Mouse (Mus musculus) 416B (cell line): ENCODE results near the gene Enc1.
"Not testable (repeated sequence)": the region's sequence is repeated elsewhere in the genome, so short reads cannot be mapped to it uniquely, and the experiment has no call there.

Experiments used
- DNase-seq: peaks from one replicate; pipeline ENCODE4 v3.0.0; 2011; ENCODE audit warnings: low read depth

The Enc1 gene

GRCm38 (mm10) chr13:97251736-97252135, 10.8 kb downstream of the Enc1 start:
- no peak for DNase-seq

- DNase-seq: no peak
Observed at GRCm38 (mm10) chr13:97252469-97252868, 11.6 kb downstream of the Enc1 start.

- DNase-seq: no peak
Observed at GRCm38 (mm10) chr13:97253418-97253981, 12.6 kb downstream of the Enc1 start.

GRCm38 (mm10) chr13:97253994-97254393, 13.1 kb downstream of the Enc1 start:
- no peak for DNase-seq

- no peak for DNase-seq
Observed at GRCm38 (mm10) chr13:97254564-97255164, 13.8 kb downstream of the Enc1 start.

GRCm38 (mm10) chr13:97255976-97256848, 15.3 kb downstream of the Enc1 start:
- no peak for DNase-seq

GRCm38 (mm10) chr13:97256849-97257379, 16.0 kb downstream of the Enc1 start:
- DNase-seq: no peak

GRCm38 (mm10) chr13:97259271-97259670, 18.4 kb downstream of the Enc1 start:
- no peak for DNase-seq

- no peak for DNase-seq
Observed at GRCm38 (mm10) chr13:97260456-97261180, 19.7 kb downstream of the Enc1 start.

GRCm38 (mm10) chr13:97261549-97261948, 20.6 kb downstream of the Enc1 start:
- no peak for DNase-seq

- DNase-seq: no peak
Observed at GRCm38 (mm10) chr13:97262676-97263075, 21.8 kb downstream of the Enc1 start.

- not testable (repeated sequence) for DNase-seq
Observed at GRCm38 (mm10) chr13:97265534-97265933, 24.6 kb downstream of the Enc1 start.

GRCm38 (mm10) chr13:97270723-97271122, 29.8 kb downstream of the Enc1 start:
- no peak for DNase-seq

- no peak for DNase-seq
Observed at GRCm38 (mm10) chr13:97271641-97272040, 30.7 kb downstream of the Enc1 start.

- no peak for DNase-seq
Observed at GRCm38 (mm10) chr13:97274757-97275156, 33.9 kb downstream of the Enc1 start.

- DNase-seq: no peak
Observed at GRCm38 (mm10) chr13:97275482-97275881, 34.6 kb downstream of the Enc1 start.

GRCm38 (mm10) chr13:97282051-97282910, 41.4 kb downstream of the Enc1 start:
- DNase-seq: no peak

- DNase-seq: no peak
Observed at GRCm38 (mm10) chr13:97282911-97283281, 42.0 kb downstream of the Enc1 start.

- no peak for DNase-seq
Observed at GRCm38 (mm10) chr13:97287046-97287445, 46.1 kb downstream of the Enc1 start.

GRCm38 (mm10) chr13:97290747-97291146, 49.8 kb downstream of the Enc1 start:
- no peak for DNase-seq

GRCm38 (mm10) chr13:97291354-97291753, 50.4 kb downstream of the Enc1 start:
- no peak for DNase-seq
